Mouse (Mus musculus) mesoderm, embryonic 11.5 days (tissue): ENCODE measurements around the gene Apol11a.
"Not testable (repeated sequence)": the region's sequence is repeated elsewhere in the genome, so short reads cannot be mapped to it uniquely, and the experiment has no call there.

Experiments
- DNase-seq: peaks from one replicate; pipeline ENCODE4 v3.0.0-alpha.2; 2012; ENCODE audit warnings: low read depth, low spot score

Gene Apol11a

DNA sequence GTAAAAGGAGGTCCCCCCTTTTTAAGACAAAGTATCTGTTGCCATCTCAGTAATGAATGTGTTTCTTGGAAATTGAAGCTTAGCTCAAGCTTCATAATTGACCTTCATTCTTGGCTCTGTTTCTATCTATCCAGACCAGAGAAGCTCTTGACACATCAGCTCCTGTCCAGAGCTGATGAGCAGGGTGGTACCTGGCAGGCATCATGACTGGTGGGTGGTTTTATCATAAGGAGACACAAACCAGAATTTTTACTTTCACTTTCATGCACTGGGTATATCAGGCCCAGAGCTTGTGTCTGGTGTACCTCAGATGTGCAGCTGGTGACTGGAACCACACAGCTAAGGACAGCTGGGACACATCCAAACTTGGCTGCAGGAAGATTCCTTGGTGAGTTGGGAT, at the start of gene Apol11a:
TSS of gene Apol11a (plus strand) at position 306 of the 400 bp plus-strand sequence.
- not testable (repeated sequence) for DNase-seq

GRCm38 (mm10) chr15:77474699-77475390, 33.2 kb upstream of the Apol11a start:
- DNase-seq: not testable (repeated sequence)

DNA sequence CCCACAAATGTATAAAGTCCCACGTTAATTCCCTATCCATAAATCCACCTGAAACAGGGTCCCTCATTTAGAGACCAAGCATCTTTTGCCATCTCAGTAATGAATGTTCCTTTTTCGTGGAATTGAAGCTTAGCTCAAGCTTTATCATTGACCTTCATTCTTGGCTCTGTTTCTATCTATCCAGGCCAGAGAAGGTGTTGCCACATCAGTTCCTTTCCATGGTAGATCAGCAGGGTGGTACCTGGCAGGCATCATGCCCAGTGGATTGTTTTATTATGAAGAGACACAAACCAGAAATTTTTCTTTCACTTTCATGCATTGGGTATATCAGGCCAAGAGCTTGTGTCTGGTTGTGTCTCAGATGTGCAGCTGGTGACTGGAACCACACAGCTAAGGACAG, 31.4 kb upstream of the Apol11a start, which contains the start of gene Apol10a:
TSS of gene Apol10a (plus strand) at position 355 of the 400 bp plus-strand sequence.
- DNase-seq: not testable (repeated sequence)

GRCm38 (mm10) chr15:77482140-77482794, 25.8 kb upstream of the Apol11a start:
- DNase-seq: no peak

- DNase-seq: not testable (repeated sequence)
Measured at GRCm38 (mm10) chr15:77493181-77493580, 14.9 kb upstream of the Apol11a start.

DNA sequence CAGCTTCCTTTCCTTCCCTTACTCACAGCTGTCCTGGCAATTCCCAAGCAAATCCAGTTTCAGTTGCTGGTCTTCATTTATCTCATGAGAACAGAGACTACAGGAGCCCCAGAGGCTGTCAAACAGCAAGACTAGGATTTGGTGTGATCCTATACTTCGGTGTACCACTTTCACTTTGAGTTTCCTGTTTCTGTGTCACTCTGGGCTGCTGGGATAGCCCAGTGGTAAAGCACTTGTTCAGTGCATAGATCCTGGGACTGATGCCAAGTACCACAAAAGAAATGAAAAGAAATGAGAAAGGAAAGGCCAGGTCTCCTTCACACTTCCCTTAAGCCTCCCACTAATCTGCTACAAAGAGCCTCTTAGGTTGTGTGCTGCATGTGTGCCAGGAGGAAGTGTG, 13.4 kb upstream of the Apol11a start:
- DNase-seq: not testable (repeated sequence)

DNA sequence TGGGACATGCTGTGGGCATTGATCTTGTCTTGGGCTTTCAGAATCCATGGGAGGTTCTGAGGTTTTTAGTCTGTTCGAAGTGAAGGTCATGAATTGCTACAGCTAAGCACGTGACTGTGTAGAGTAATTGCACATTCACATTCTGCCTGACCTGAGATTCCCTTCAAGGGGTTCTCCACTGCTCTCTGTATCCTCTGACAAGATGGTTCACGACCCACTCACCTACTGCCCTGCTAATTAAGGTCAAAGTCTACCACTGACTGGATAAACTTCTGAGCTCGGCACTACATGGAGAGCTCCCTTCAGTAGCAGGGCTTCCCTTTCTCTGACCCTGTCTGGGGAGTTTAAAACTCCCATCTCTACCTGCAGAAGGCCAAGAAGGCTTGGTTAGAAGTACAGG, 12.5 kb downstream of the Apol11a start:
- DNase-seq: not testable (repeated sequence)

GRCm38 (mm10) chr15:77523186-77523843, 15.2 kb downstream of the Apol11a start:
- DNase-seq: not testable (repeated sequence)

DNA sequence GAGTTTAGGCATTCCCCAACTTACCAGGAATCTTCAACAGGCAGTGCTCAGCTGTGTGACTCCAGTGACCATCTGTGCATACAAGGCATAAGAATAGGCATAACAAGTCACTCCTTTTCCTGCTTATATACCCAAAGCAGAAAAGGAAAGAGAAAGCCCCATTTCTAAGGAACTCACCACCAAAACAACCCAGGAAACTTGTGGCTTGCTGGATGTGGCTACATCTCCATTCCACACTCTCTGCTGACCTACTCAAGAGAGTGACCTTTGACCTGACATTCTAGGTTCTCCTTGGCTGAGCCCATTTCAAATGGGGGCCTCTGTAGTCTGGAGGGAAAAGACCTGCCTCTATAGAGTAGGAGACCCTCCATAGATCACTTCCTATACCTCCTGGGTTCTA, 25.1 kb downstream of the Apol11a start, which contains the start of gene Apol7c:
TSS of gene Apol7c (minus strand) at position 101 of the 400 bp plus-strand sequence.
- no peak for DNase-seq

- not testable (repeated sequence) for DNase-seq
Measured at GRCm38 (mm10) chr15:77539221-77539620, 31.1 kb downstream of the Apol11a start.

- DNase-seq: no peak
Measured at GRCm38 (mm10) chr15:77561792-77562191, 53.7 kb downstream of the Apol11a start, which contains the start of gene 1700025B11Rik. Gene 1700025B11Rik (minus strand): TSS chr15:77561892.

DNA sequence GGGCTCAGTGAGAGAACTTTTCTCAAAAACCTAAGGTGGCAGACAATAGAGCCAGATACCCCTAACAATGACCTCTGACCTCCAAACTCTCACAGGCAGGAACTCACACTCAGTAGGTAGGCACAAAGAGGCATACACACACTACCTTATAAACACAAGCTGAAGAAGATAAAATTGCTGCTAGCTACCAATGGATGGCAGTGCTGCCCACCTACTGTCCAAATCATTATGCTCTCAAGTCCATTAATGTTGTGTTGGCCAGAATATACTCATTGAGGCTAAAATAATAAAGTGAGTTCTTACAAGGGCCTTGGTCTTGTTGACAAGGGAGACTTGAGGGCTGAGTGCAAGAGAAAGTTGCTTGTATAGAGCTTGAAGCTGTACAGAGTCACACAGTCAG, 55.1 kb downstream of the Apol11a start:
- DNase-seq: no peak
